Mouse (Mus musculus) embryo, embryonic 11 days (tissue): ENCODE measurements around the gene Zmynd15.
"Not testable (repeated sequence)": the region's sequence is repeated elsewhere in the genome, so short reads cannot be mapped to it uniquely, and the experiment has no call there.

ENCODE experiments used
- DNase-seq: peaks from one replicate; pipeline ENCODE4 v3.0.0-alpha.2; 2015

Gene Zmynd15

DNA sequence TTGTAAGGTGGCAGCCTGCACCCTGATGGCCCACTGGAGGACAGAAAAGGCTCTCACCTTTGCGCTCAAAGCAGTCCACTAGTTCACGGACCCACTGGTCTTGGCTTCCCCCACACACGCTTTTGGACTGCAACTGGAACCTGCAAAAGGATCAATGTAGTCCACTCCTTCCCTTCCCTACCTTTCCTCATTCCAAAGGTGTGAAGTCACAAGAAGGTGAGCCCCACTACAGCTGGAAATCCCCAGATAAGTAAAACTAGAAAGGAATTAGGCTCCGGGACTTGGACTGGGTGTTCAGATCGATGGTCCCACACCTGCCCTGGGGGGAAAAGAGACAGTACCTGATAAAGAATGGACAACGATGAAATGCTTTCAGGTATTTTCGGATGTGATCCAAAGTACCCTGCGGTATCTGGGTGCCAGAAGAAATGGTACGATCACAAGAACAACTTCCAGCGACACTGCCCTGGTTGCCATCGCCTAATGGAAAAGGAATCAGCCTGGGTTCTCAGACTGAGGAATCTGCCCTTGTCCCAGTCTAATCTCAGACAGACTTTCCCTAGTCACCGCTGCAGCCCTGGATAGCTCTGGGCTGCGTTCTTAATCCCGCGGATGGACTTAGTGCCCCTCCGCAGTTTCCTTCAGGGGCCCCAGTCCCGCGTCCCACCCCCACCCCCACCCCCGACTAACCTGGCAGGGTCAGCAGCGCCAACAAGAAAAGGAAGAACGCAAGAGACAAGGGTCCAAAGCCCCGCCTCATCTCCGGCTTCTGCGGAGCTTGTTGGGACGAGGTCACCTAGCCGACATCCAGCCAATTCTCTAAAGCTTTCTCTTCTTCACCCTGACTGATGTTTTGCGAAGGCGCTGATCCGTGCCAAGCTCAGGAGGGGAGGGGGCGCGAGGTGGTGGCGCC is at the start of gene Zmynd15:
TSS of gene Zmynd15 (plus strand) at position 746 of the 913 bp plus-strand sequence.
- peak; percentile 18 for DNase-seq

DNA sequence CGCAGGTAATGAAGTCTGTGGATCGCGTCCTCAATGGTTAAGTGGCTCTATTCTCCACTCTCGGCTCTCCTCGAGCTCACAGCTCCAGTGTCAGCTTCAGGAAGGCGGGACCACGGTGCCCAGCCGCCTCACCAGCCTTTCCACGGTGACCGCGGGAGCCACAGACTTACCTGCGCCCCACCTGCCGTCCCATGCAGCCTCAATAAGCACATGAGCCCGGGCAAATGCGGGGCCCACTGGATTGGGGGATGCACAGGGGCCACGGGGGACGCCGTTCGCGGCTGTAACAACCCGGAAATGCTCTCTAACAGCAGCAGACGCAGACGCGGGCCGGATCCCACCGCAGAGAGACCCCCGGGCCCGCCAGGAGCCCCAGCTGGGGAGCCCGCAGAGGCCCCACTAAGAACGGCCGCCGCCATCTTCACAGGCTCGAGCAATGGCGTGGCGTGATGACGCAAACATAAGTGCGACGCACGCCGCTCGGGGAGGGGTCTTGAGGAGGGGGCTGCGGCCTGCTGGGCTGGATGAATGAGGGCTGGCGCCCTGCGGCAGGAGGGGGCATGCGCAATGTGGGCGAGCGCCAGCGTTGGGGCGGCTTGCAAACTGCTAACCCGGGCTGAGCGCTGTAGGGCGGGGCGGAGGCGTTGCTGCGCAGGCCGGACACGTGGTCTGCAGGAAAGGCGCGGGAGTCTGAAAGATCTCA is 49.5 kb upstream of the Zmynd15 start, which contains the start of gene Pelp1:
TSS of gene Pelp1 (minus strand) at position 438 of the 703 bp plus-strand sequence.
- peak; percentile 99 for DNase-seq

DNA sequence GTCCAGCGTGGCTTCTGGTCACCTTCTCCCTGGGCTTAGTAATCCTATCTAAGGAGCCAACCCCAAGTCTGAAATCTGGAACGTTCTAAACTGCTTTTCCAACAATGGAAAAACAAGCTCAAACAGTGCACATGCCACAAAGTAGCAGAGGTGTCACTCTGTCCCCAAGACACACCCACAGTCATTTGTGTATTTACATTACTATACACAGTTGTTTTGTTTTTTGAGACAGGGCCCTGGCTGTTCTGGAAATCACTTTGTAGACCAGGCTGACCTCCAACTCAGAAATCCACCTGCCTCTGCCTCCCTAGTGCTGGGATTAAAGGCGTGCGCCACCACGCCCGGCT is 49.0 kb upstream of the Zmynd15 start:
- DNase-seq: no peak

DNA sequence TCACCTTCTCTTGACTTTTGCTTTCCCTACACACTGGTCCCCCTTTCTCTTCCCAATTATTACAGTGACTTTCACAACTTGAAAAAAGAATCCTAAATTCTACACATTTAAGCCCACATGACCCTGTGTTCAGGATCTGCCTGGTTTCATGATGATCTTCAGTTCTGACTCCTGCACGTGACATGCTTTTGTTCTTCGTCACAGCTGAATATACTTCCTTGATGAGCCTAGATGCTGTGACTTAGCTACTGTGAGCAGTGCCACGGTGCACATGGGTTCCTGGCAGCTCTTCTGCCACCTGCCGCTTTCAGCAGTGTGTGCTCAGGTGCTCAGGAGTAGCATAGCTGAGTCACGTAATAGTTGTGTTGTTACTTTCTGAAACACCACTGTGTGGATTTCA is 46.6 kb upstream of the Zmynd15 start:
- DNase-seq: no peak

DNA sequence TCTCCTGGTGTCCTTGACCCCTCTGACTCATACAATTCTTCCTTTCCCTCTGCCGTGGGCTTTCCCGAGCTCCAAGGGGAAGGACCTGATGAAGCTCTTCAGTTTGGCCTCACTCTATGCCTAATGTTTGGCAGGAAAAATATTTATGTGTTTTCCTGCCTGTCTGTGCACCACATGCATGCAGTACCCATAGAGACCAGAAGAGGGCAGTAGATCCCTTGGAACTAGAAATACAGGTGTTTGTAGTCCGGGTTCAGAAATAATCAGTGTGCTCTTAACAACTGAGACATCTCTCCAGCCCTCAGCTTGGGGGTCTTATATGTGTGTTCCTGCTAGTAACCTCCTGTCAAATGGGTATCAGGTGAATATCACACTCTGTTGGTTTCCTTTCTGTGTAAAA is 45.3 kb upstream of the Zmynd15 start:
- DNase-seq: peak; percentile 77

DNA sequence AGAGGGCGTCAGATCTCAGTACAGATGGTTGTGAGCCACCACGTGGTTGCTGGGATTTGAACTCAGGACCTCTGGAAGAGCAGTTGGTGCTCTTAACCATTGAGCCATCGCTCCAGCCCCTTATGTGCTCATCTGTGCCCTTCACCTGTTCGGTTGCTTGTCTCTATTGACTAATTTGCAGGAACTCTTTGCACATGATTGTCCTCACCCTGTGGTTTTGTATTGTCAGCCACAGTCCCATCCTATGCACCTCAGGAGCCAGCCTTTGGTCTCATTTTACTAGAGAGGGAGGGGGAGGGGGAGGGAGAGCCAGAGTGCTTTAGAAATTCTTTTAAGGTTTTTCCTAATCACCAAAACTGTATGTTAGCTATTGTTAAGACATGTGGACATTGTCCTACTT is 41.0 kb upstream of the Zmynd15 start:
- no peak for DNase-seq

DNA sequence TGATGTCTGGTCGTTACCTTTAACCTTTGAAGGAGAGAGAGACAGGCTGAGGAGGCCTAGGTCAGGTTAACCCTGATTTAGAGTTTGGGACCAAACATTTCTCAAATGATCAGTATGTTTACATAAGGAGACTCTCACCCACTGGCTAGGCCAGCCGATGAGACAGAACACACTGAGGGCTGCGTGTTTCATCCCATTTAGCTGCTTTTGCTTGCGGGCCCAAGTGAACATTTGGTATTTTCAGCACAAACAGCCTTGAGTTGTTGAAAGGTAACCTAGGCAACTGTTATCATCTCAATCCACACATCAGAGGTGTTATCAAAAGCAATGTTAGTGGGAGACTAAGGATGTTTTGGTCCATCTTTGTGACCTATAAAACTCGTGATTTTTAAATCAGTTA is 39.7 kb upstream of the Zmynd15 start:
- DNase-seq: no peak

DNA sequence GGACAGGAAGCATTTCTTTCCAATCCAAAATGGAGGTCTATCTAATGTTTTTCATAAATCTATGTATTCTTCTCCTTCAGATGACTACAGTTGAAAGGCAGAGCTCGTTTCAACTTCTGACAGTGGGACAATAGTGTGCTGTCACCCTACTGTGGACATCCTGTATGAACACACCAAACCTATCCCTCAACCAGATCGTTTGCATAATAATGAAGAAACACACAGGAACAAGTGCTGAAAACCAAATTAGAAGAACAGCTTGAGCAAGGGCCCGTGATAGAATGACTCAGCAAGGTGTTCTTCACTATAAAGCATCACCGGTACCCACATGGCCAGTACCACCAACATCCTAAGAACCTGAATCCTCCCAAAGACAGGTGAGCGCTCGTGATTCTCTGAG is 32.6 kb upstream of the Zmynd15 start:
- not testable (repeated sequence) for DNase-seq

DNA sequence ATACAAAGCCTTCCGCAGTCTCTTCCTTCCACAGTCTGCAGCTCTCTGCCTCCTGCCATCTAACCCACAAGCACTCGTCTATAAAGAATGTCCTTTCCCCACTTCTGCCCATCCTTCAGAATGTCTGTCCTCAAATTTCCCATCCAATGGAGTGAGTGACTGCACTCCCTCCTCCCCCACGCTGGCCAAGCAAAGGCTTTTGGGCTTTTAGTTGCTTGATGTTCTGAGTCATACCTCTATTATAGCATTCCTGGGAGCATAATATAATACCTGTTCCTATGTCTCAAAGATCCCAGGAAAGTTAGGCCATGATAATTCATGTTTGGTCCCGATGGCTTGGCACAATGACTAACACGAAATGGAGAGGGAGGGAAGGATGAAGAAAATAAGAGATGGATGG is 27.7 kb upstream of the Zmynd15 start:
- no peak for DNase-seq

DNA sequence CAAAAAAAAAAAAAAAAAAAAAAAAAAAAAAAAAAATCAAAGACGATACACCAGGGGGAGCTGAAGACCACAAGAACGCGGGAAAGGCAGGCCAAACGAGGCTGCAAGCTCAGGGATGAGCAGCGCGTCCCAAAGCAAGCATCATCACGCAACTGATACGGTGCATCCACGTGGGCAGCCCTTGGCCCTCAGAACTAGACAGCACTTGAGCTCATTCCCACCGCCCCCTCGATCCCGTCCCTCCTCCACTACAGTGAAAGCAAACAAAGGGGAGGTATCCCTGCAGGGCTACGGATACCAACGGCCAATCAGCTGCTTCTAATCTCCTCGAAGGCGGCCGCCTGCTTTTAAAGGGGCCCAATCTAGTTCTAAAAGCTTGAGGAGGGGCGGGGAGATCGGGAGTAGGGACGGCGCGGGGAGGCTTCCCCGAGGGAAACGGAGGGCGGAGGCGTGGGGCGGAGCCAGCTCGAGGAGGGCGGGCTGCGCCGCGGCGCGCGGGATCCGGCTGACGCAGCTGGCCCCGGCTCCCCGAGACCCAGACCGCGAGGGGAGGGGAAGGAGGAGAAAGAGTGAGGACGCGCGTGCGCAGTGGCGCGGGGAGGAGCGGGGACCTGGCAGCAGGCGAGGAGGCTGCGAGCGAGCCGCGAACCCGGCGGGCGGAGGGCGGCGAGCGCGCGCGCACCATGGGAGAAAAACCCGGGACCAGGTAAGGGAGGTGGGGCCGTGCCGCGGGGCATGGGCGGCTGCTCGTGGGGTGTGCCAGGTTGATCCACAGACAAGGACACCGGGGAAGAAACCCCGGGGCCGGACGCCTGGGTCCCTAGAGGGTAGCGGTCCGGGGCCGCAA is 27.0 kb upstream of the Zmynd15 start, which contains the start of gene Arrb2:
TSS of gene Arrb2 (plus strand) at position 588 of the 847 bp plus-strand sequence.
- peak; percentile 99 for DNase-seq

DNA sequence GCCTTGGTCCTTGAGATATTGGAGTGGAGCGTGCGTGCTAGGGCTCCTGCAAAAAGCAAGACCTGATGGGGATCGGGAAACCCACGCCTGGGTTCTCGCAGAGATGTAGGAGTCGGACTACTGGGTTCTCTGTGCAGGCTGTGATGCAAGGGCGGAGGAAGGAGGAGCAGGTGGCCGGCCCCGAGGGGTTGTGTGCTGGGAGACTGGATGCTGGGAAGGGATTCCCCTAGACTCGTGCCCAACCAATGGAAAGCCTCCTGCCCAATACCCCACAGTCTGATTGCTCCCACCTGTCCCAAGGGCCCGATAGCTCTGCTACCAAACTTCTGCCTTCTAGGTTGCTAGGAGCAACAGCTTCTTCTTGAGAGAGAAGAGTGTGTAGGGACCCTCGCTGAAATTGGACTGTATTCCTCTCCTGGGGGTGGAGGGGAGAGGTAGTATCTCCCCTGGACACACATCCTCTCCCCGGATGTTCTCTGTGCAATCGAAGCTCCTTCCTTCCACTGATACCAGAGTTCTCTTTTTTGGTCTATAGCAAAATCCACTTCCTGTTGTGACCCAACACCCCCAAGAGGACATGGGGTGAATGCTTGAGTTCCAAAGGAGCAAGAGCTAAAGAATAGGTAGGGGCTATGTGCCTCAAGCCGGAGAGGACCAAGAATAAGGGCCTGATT is 26.2 kb upstream of the Zmynd15 start:
- peak; percentile 59 for DNase-seq

DNA sequence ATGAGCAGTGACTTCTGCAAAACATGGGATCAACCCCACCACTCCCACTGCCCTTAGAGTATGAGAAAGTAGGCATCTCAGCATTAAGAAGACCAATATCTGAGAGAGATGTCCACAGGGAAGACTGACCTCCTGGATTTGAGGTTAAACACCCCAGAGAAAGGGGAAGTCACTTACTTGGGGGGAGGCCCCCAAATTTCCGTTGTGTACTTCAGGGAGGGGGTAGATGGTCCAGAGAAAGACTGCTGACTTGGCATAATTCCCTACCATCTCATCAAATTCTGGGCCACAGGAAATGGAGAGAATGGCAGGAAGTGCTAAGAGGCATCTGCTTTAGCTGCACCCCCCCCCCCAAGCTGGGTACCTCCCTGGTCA is 25.7 kb upstream of the Zmynd15 start:
- no peak for DNase-seq

DNA sequence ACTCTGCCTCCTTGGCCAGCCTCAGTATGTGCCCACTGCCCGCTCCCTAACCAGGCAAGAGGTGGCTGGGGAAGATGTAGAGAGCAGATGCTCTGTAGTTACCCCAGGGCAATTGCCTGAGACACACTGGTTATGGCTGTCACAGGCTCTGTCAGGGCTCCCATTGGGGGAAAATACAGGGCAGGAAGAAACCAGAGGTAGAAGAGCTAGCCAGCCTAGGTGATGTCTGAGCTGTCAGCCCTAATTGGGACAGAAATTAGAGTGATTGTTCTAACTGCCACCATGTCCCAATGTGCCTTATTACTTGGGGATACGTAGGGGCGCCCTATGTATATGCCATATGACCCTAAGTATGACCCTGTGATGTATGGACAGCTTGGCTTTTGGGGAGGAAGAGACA is 25.3 kb upstream of the Zmynd15 start:
- DNase-seq: no peak

DNA sequence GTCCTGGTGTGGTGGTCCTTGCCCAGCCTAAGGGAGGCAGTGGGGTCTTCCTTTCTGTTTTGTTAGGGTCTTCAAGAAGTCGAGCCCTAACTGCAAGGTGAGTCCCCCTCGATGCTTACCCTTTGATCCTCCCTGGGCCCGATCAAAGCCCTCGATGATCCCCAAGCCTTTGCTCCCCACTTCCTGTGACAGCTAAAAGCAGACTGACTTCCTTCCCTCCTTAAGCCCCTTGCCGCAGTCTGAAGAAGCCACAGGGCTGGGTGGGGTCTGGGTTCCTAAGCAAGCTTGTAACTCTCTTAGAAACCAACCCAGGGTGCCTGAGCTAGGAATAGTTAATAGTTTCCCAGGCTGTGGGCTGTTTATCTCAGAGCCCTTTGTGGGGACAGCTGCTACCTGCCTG is 23.8 kb upstream of the Zmynd15 start:
- DNase-seq: no peak

DNA sequence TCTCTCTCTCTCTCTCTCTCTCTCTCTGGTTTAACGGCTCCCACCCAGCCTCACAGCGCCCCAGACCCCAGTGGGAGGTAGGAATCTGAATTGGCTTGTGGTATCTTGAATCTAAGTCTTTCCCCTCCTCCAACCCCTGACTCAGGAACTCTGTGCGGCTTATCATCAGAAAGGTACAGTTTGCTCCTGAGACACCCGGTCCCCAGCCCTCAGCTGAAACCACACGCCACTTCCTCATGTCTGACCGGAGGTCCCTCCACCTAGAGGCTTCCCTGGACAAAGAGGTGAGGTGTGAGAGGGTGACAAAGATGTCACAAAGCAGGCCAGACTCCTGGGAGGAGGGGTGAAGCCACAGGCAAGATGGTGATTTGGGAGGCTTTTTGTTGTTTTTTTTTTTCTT is 21.8 kb upstream of the Zmynd15 start:
- no peak for DNase-seq

DNA sequence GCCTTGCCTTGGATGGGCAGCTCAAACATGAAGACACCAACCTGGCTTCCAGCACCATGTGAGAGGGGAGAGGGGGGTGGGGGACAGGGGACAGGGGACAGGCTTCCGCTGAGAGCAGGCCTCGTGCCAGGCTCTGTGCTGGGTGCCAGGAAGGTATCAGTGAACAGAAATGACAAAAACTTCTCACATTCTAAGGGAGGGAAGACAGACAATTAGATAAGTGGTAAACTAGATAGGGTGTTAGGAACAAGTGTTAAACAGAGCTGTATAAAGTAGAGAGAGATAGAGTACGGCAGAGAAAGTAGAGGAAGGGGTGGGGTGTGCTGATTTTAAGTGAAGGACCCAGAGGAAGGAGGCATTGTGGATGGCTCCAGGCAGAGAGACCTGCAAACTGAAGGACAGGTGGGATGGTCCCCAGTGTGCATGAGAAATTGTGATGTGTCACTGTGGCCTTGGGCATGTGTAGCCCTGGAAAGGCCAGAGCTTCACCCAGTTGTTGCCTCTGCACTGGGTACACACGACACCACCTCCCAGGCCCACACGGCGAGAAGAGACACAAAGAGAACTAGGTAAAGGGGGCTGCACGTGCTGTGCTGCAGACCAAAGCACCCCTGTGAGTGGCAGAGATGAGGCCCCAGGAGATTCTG is 20.4 kb upstream of the Zmynd15 start:
- DNase-seq: no peak

DNA sequence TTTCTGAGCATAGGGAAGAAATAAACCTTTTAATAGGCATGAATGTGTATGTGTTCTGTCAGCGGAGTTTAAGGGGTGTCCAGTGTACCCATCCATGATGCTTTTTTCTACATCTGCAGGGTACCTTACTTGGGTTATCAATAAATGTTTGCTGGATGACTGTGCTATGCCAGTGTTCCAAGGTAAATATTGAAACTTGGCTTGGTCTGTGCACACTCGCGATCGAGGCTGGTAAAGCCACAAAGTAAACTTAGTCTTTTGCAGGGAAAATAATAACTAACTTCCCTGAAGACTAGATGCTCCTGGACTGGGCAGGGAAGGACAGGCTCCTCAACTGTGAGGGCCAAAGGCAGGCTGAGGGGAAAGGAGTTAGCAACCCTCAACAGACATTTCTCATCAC is 18.6 kb upstream of the Zmynd15 start:
- DNase-seq: no peak

DNA sequence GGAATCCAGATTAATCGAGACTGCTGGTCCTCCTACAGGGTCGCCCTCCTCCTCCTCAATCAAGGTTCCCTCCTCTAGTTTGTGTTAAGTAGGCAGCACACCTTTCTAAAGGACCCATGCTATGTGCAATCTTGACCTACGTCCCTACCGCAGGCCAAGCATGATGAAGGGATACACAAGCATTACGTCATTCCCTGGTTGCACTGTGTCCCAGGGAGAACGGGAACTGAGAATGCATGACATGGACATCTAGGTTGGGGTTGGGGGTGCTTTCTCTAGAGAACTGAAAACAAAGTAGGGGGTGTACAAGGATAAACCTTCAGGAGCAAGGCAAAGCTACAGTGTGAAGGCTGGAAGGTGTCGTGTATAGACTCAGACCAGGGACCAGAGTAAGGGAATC is 17.4 kb upstream of the Zmynd15 start:
- DNase-seq: no peak

DNA sequence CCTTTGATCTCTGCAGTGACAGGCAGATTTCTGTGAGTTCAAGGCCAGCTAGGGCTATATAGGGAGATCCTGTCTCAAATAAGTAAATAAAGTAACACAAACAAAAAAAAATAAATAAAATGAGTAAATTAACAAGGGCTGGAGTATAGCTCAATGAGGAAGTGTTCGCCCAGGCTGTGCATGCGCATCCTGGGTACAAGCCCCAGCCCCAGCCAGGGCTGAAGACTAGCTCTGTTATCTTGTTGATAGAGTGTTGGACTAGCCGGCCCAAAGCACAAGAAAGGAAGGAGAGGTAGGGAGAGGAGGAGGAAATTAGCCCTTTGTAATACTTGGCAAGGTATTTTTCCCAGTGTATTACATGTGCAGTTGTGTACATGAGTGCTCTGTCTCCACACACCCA is 15.3 kb upstream of the Zmynd15 start:
- DNase-seq: no peak

DNA sequence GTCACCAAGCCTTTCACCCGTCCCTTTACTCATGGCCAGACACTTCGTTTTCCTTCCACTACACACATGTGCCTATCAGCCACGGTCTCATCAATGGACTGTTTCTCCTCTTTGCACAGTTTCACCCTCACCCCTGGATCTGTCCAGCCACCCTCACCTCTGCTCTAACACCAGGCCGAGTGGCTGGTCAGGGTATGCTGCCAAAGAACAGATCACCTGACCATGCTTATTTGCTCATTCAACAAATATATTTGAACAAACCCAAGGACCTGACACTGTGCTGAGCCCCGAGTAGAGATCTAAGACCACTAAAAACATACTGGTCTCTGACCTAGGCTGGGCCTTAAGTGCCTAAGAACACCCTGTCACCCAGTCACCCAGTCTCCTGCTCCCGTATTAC is 14.6 kb upstream of the Zmynd15 start:
- DNase-seq: no peak

DNA sequence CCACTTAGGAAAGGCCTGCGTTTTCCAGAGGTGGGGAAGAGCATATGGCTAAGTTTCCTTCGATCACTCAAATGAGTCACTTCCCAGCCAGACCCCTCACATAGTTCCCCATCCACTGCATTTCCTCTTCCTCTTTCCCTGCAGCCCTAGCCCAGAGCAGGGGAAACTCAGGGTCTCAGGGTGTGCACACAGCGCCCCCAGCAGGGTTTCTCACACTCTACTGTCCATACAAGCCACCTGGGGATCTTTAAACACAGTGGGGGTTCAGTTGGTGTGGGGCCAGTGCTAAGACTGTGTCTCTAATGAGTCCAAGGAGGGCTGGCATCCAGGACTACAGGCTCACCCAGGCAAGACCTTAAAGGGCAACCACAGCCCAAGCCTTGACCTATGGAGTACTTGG is 12.5 kb upstream of the Zmynd15 start:
- DNase-seq: no peak

DNA sequence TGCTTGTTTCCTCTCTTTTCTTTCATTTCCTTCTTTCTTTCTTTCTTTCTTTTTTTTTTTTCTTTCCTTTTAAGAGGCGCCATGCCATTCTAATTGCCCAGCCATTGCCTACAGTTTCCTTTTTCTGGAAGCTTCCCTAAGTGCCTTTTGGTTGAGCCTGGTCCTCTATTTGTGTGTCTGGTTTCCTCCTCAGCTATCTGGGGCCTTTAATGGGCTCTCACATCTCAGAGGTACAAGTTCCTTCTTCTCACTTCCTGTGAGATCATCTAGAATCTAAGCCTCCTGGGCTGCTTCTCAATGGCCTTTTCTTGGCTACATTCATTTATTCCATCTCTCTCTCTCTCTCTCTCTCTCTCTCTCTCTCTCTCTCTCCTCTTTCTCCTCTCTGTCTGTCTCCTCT is 11.9 kb upstream of the Zmynd15 start:
- no peak for DNase-seq
